ENCODE assay signal across 9 mouse cellular contexts in genomic region chr11:20636114-20636513, GRCm38 (mm10).
DNase-seq lines count a peak whose midpoint lies in the region; ATAC-seq and TF ChIP-seq lines count a peak whose summit lies in the region.
"Had no signal": no experiment of that assay in that cellular context is flagged by ENCODE, and none has a peak within 500 bp of the region (broad histone marks: within the 10 kb centered on the region; RNA-seq: fewer than 3 reads in every experiment).

No protein-coding gene starts in this region.

- H3K9me3 ChIP-seq in heart, embryonic 13.5 days = no peaks in the 10 kb centered on the region
- H3K9me3 ChIP-seq in E14TG2a.4 (ENCODE audit: low read length) = no peaks in the 10 kb centered on the region
- H3K9me3 ChIP-seq in embryonic facial prominence, embryonic 14.5 days (ENCODE audit: control insufficient read depth, low read length) = no peaks in the 10 kb centered on the region

- ATAC-seq in heart, embryonic 13.5 days (ENCODE audit: extremely low read depth, insufficient number of reproducible peaks, low FRiP score, low TSS enrichment) = no peak
- no peak for ATAC-seq in embryonic facial prominence, embryonic 14.5 days (ENCODE audit: low read depth)

- no peaks in the 10 kb centered on the region for H3K27me3 ChIP-seq in heart, embryonic 13.5 days (replicated peaks)
- H3K27me3 ChIP-seq in heart, adult 2 months (ENCODE audit: control insufficient read depth, insufficient read depth, low read length) = no peaks in the 10 kb centered on the region
- H3K27me3 ChIP-seq in E14TG2a.4 (ENCODE audit: insufficient read depth, low read length) = no peaks in the 10 kb centered on the region
- H3K27me3 ChIP-seq in embryonic facial prominence, embryonic 14.5 days (replicated peaks; ENCODE audit: control insufficient read depth, insufficient read depth, low read length) = no peaks in the 10 kb centered on the region
- H3K27me3 ChIP-seq: CH12.LX had no signal

- H3K4me1 ChIP-seq in heart, embryonic 13.5 days = peaks cover 67% of the 10 kb centered on the region
- peaks cover 6% of the 10 kb centered on the region for H3K4me1 ChIP-seq in heart, adult 2 months (ENCODE audit: control insufficient read depth, insufficient read depth, low read length)
- H3K4me1 ChIP-seq in E14TG2a.4 (replicated peaks; ENCODE audit: low read depth, low read length) = peaks cover 72% of the 10 kb centered on the region
- H3K4me1 ChIP-seq in embryonic facial prominence, embryonic 14.5 days (ENCODE audit: control insufficient read depth, insufficient read depth, low read length) = peaks cover 35% of the 10 kb centered on the region

- peak overlapping the region; percentile 76 for H3K4me2 ChIP-seq in heart, embryonic 13.5 days
- H3K4me2 ChIP-seq in embryonic facial prominence, embryonic 14.5 days (ENCODE audit: low read depth, low read length) = peak overlapping the region; percentile 29; the same call in 1 of the 2 replicates

- TF ChIP-seq EP300 in heart, adult 2 months (IDR thresholded peaks at IDR 0.05; ENCODE audit: insufficient read depth, low read depth, low read length) = no peak

- peak overlapping the region; percentile 63 for H3K27ac ChIP-seq in heart, embryonic 13.5 days (replicated peaks)
- no peak overlapping the region for H3K27ac ChIP-seq in heart, adult 2 months
- H3K27ac ChIP-seq in embryonic facial prominence, embryonic 14.5 days (replicated peaks; ENCODE audit: low read depth, low read length) = peak overlapping the region; percentile 53

- H3K9ac ChIP-seq in heart, embryonic 13.5 days = peak overlapping the region; percentile 54
- no peak overlapping the region for H3K9ac ChIP-seq in heart, adult 2 months (ENCODE audit: low read depth, low read length)
- H3K9ac ChIP-seq in embryonic facial prominence, embryonic 14.5 days (ENCODE audit: low read depth, low read length) = no peak overlapping the region

- TF ChIP-seq POLR2A in heart, adult 2 months (IDR thresholded peaks at IDR 0.05; ENCODE audit: insufficient read depth, low read depth, low read length) = no peak

- no peak for DNase-seq in heart, adult 2 months
- no peak for DNase-seq in embryonic facial prominence, embryonic 14.5 days (ENCODE audit: low spot score)
- peak; percentile 87 for DNase-seq in liver
- no peak for DNase-seq in left cerebral cortex, postnatal 14 days (ENCODE audit: low spot score in 2 of 2)
- DNase-seq in urinary bladder, postnatal 14 days (ENCODE audit: low spot score) = no peak
- DNase-seq in urinary bladder, adult 18-20 months (ENCODE audit: low spot score in 2 of 2) = no peak

- H3K4me3 ChIP-seq in heart, embryonic 13.5 days = peak overlapping the region; percentile 20
- H3K4me3 ChIP-seq in heart, adult 2 months = no peak overlapping the region
- 0 out of 2 replicates have a peak overlapping the region, but pooled peaks have one; percentile 5 for H3K4me3 ChIP-seq in E14TG2a.4 (replicated peaks; ENCODE audit: low read length)
- H3K4me3 ChIP-seq in embryonic facial prominence, embryonic 14.5 days (ENCODE audit: low read depth, low read length) = no peak overlapping the region

- WGBS in heart, embryonic 13.5 days = 30% methylated on average over 4 of the region's 4 CpGs
- 56% methylated on average over 4 of the region's 4 CpGs for WGBS in heart, adult 2 months
- 51% methylated on average over 4 of the region's 4 CpGs for WGBS in embryonic facial prominence, embryonic 14.5 days

- no peak for TF ChIP-seq CTCF in heart, adult 2 months (IDR thresholded peaks at IDR 0.05)
- no peak for TF ChIP-seq CTCF in E14TG2a.4 (conservative IDR thresholded peaks at IDR 0.05; ENCODE audit: low read length)

- intact Hi-C loops in heart, adult 2 months (cut with DNase I) = no loop called here
- intact Hi-C loops in left cerebral cortex, postnatal 14 days (cut with DNase I) = no loop called here

- H3K36me3 ChIP-seq in heart, embryonic 13.5 days = no peaks in the 10 kb centered on the region
- peaks cover 11% of the 10 kb centered on the region for H3K36me3 ChIP-seq in heart, adult 2 months (ENCODE audit: control insufficient read depth, insufficient read depth, low read length)
- no peaks in the 10 kb centered on the region for H3K36me3 ChIP-seq in E14TG2a.4 (ENCODE audit: insufficient read depth, low read length)
- no peaks in the 10 kb centered on the region for H3K36me3 ChIP-seq in embryonic facial prominence, embryonic 14.5 days (ENCODE audit: control insufficient read depth, insufficient read depth, low read length)

- peaks cover 3% of the 10 kb centered on the region; the same call in 1 of the 2 replicates for H3K79me2 ChIP-seq in heart, adult 2 months (replicated peaks; ENCODE audit: control insufficient read depth, insufficient read depth, low read length)

Comparison
In these comparisons a context has a peak if more than half of its experiments do, and no peak if none do; other contexts are left out.
1. H3K4me3 ChIP-seq: peak in heart, embryonic 13.5 days (single experiment) and E14TG2a.4 (single experiment); none in heart, adult 2 months (single experiment) and embryonic facial prominence, embryonic 14.5 days (single experiment).